Mouse (Mus musculus) lung, adult 2 months (tissue): ENCODE data around the gene Cdc6. TPM values are rescaled to one million over a fixed set of nuclear protein-coding genes. Genes with fewer than 3 reads are reported as not detected.

Source experiments
- DNase-seq: peaks from one replicate; pipeline ENCODE4 v3.0.0; 2022
- H3K4me1 ChIP-seq: fragments of 200-500 bp; 2 replicates; pipeline ENCODE4 v1.6.1; 2011; ENCODE audit warnings: low read length; ENCODE audit not compliant: control insufficient read depth, insufficient read depth
- H3K4me3 ChIP-seq: fragments of 200-500 bp; replicated peaks from 2 replicates; pipeline ENCODE3; 2011; ENCODE audit warnings: low read depth, mild to moderate bottlenecking, control low read depth, low read length; ENCODE audit errors: extremely low read depth
- CTCF ChIP-seq: fragments of 200-500 bp; IDR thresholded peaks from 2 replicates; pipeline ENCODE4 v1.5.1; 2011; ENCODE audit warnings: mild to moderate bottlenecking, low read length, control low read depth; ENCODE audit not compliant: insufficient read depth
- POLR2A ChIP-seq: fragments of 200-500 bp; IDR thresholded peaks from 2 replicates; pipeline ENCODE4 v1.6.1; 2011; ENCODE audit warnings: low read depth, mild to moderate bottlenecking, control low read depth, low read length, borderline replicate concordance; ENCODE audit errors: extremely low read depth
- WGBS: fragments of 180-500 bp; shearing (Covaris S2); methylation state at CpG from one replicate; pipeline ENCODE4 v1.1.7; 2018; 5-methylcytosine and 5-hydroxymethylcytosine counted together
- polyA plus RNA-seq: library from polyadenylated mRNA; depleted of rRNA; stranded (reverse); fragments of >200 nt; gene quantifications from 2 replicates; pipeline ENCODE4 v1.2.3, GENCODE M21; 2012

The Cdc6 gene
- polyA plus RNA-seq, 1 experiment = 0.25 TPM

- Histone ChIP-seq H3K4me1 (peaks cover 32% of the 10 kb centered on the region), H3K4me3 (no peak overlapping the region)
- TF ChIP-seq CTCF = no peak
- DNase-seq = no peak
- WGBS = 78% methylated on average over 10 of the region's 10 CpGs
Measured at GRCm38 (mm10) chr11:98956340-98956739, 48.7 kb downstream of the Cdc6 start.

GRCm38 (mm10) chr11:98959437-98960312 is 52.1 kb downstream of the Cdc6 start:
- peak; percentile 85 for DNase-seq
- TF ChIP-seq POLR2A (peak; percentile 96; the same call in 1 of the 2 replicates), CTCF (no peak)
- Histone ChIP-seq H3K4me3 (peak overlapping the region; percentile 85), H3K4me1 (peaks cover 36% of the 10 kb centered on the region)
- WGBS = under 1% methylated on average over 42 of the region's 43 CpGs

- WGBS = under 1% methylated on average over 53 of the region's 53 CpGs
- TF ChIP-seq POLR2A (no peak; the same call in 1 of the 2 replicates), CTCF (no peak)
- peak; percentile 87 for DNase-seq
- Histone ChIP-seq H3K4me3 (peak overlapping the region; percentile 85), H3K4me1 (peaks cover 34% of the 10 kb centered on the region)
Measured at GRCm38 (mm10) chr11:98960313-98960906, 52.8 kb downstream of the Cdc6 start.

- TF ChIP-seq POLR2A (0 out of 2 replicates have a peak, but pooled peaks have one; percentile 12), CTCF (no peak)
- Histone ChIP-seq H3K4me3 (peak overlapping the region; percentile 85), H3K4me1 (peaks cover 33% of the 10 kb centered on the region)
- WGBS = 7% methylated on average over 18 of the region's 18 CpGs
- no peak for DNase-seq
Measured at GRCm38 (mm10) chr11:98961051-98961592, 53.5 kb downstream of the Cdc6 start.

- DNase-seq = no peak
- 12% methylated on average over 8 of the region's 8 CpGs for WGBS
- H3K4me3 ChIP-seq = peak overlapping the region; percentile 85
- TF ChIP-seq POLR2A (peak; percentile 23; the same call in 1 of the 2 replicates), CTCF (no peak)
- peaks cover 37% of the 10 kb centered on the region for H3K4me1 ChIP-seq
Measured at GRCm38 (mm10) chr11:98961766-98962165, 54.2 kb downstream of the Cdc6 start.

GRCm38 (mm10) chr11:98962421-98963095 is 55.0 kb downstream of the Cdc6 start:
- DNase-seq = no peak
- H3K4me3 ChIP-seq = peak overlapping the region; percentile 78
- no peak for TF ChIP-seq CTCF
- TF ChIP-seq POLR2A = no peak
- 12% methylated on average over 12 of the region's 12 CpGs for WGBS
- peaks cover 43% of the 10 kb centered on the region for H3K4me1 ChIP-seq

- WGBS = under 1% methylated on average over 32 of the region's 32 CpGs
- Histone ChIP-seq H3K4me3 (peak overlapping the region; percentile 78), H3K4me1 (peaks cover 48% of the 10 kb centered on the region)
- no peak; the same call in 1 of the 2 replicates for TF ChIP-seq POLR2A
- TF ChIP-seq CTCF = no peak
- DNase-seq = peak; percentile 80
Measured at GRCm38 (mm10) chr11:98963191-98964021, 55.8 kb downstream of the Cdc6 start.

- 14% methylated on average over 6 of the region's 6 CpGs for WGBS
- Histone ChIP-seq H3K4me3 (peak overlapping the region; percentile 78), H3K4me1 (peaks cover 52% of the 10 kb centered on the region)
- DNase-seq = no peak
- TF ChIP-seq CTCF (no peak), POLR2A (no peak)
Measured at GRCm38 (mm10) chr11:98964201-98964615, 56.6 kb downstream of the Cdc6 start.
